Mouse (Mus musculus): ENCODE results near the gene Mre11a.

Gene Mre11a

GRCm38 (mm10) chr9:14821396-14821795, 36.9 kb downstream of the Mre11a start:
- DNase-seq (ENCODE audit: low read depth, low spot score) = no peak

DNA sequence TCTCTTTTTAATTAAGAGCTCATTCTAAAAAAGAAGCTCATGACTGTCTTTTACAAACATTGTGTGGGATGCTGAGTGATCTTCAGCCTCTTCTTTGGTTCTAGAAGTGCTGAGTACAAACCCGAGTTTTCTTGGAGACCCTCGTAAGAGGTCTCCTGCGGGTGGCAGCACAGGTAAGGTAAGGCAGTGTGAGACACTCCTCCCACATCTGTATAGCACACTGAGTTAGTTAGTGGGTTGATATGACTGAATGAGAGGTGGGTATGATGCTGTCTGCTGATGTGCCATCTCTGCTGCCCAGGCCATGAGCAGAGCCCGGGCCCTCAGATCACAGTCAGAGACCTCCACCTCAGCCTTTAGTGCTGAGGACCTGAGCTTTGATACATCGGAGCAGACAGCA, 40.4 kb downstream of the Mre11a start:
- no peak for DNase-seq (ENCODE audit: low read depth, low spot score)

- DNase-seq (ENCODE audit: low read depth, low spot score) = no peak
Observed at GRCm38 (mm10) chr9:14827875-14828274, 43.4 kb downstream of the Mre11a start.

- no peak for DNase-seq (ENCODE audit: low read depth, low spot score)
Observed at GRCm38 (mm10) chr9:14832046-14832445, 47.6 kb downstream of the Mre11a start.

DNA sequence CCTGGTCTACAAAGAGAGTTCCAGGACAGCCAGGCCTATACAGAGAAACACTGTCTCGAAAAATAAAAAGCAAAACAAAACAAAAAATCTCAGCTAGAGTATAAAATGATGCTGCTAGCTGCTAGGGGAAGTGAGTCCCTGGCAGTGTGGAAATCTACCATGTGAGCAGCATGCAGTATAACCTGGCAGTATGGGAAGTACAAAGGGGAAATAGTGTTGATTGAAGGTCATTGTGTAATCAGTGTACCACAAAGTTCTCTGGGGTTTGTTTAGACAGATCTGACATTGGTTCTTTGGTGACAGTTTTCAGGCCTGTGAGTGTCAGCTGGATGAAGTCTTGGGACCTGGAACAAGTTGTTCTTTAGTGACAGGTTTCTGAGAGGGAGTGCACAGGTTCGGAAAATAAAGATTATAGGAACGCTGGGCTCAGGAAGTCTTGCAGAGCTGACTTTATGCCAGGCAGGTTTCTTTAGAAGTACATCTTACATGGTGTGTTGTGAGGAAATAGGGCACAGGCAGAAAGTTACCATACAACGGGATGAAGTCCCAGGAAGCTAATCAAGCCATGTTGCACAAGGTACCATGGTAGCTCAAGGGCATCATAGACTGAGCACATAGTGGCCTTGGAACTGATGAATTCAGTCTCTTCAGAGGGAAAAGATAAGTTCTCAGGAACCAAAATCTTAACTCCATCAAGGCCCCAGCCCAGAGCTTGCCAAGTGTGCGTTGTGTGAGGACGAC, 51.1 kb downstream of the Mre11a start:
- no peak for DNase-seq (ENCODE audit: low read depth, low spot score)

- no peak for DNase-seq (ENCODE audit: low read depth, low spot score)
Observed at GRCm38 (mm10) chr9:14839527-14839926, 55.1 kb downstream of the Mre11a start.

DNA sequence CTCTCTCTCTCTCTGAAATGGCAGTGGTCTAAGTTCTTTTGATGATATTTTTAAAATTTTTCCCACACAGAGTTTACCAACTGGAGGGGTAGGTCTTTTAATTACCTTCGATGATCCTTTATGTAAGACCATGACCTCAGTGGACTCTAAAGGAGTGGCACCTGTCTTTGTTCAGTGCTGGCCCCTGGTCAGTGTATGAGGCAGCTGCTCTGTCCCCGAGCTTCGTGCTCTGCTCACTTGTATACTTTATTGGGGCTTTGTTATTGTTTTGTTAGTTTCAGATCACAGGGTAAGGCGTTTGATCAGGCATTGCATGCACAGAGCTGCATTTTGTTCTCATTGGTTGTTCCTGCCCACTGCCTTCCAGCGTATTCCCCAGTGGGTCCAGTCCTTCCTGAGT, 55.5 kb downstream of the Mre11a start:
- no peak for DNase-seq (ENCODE audit: low read depth, low spot score)

DNA sequence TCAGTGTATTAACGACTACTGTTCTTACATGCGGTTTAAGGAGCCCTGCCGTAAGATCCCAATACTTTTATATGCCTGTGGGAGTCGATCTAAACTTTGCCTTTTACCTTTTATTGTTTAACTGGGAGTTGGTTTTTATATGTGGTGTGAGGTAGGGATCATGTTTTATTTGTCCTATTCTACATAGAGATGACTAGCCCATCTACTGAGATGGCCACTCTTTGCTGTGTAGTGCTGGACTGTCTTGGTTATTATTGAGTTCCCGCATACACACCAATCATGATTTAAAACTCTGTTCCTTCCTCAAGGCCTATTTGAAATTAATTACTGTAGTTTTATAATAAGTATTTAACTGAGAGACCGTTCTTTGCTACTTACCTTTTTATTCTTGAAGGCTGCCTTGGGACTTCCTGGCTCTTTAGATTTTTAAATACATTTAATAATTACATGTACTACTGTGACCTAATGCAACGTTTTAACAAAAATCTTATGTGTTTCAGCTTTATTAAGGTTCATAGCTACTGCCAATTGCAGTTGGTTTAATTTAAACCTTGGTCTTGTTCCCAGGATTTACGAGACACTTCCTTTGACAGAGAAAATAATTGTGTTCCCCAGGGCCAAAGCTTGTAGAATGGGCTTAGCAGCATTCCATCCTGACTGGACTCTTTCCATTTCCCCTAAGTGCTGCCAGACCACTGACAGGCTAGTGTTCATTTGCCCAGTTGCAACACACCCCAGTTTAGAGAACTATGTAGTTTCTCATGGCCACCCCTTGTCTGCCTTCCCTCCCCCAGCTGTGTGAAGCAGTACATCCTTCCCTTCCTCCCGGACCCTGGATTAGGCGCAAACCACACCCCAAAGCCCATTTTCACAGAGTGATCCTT, 57.7 kb downstream of the Mre11a start:
- DNase-seq (ENCODE audit: low read depth, low spot score) = peak; percentile 53

GRCm38 (mm10) chr9:14843311-14843857, 58.9 kb downstream of the Mre11a start:
- DNase-seq (ENCODE audit: low read depth, low spot score) = no peak

GRCm38 (mm10) chr9:14843901-14844300, 59.4 kb downstream of the Mre11a start:
- DNase-seq (ENCODE audit: low read depth, low spot score) = no peak

- peak; percentile 85 for DNase-seq (ENCODE audit: low read depth, low spot score)
Observed at GRCm38 (mm10) chr9:14846428-14846827, 62.0 kb downstream of the Mre11a start.

- no peak for DNase-seq (ENCODE audit: low read depth, low spot score)
Observed at GRCm38 (mm10) chr9:14848267-14848935, 63.9 kb downstream of the Mre11a start.

- DNase-seq (ENCODE audit: low read depth, low spot score) = peak; percentile 73
Observed at GRCm38 (mm10) chr9:14854585-14854984, 70.1 kb downstream of the Mre11a start.

DNA sequence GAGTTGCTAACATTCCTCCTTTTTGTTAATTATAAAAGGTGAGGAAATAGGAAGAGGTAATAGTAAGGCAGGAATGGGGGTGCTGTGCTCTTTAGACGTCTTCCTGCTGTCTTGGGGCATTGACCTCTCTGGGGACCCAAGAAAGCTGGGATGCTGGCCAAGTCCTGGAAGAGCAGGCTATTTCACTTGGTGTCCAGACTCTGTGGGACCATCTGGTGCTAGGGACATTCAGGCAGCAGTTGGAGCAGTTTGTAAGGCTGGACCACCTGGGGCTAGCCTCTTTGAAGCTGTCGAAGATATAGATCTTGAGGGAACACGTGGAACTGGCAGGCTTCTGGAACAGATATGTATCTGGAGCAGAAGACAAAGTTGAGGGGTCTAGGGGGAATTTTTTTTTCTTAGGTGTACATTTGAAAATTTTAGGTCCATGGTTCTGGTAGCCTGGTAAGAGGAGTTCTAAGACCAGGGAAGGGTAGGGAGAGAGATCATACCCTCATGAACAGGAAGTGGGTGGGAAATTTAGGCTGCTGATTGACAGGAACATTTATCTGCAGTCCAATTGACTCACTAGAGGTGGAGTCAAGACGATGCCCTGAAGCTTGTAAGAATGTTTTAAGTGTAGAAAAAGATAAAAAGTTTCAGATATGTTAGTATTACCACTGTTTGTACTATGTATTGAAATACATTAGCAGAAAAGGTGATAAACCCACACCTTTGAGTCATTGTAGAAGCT, 72.6 kb downstream of the Mre11a start:
- DNase-seq (ENCODE audit: low read depth, low spot score) = no peak

DNA sequence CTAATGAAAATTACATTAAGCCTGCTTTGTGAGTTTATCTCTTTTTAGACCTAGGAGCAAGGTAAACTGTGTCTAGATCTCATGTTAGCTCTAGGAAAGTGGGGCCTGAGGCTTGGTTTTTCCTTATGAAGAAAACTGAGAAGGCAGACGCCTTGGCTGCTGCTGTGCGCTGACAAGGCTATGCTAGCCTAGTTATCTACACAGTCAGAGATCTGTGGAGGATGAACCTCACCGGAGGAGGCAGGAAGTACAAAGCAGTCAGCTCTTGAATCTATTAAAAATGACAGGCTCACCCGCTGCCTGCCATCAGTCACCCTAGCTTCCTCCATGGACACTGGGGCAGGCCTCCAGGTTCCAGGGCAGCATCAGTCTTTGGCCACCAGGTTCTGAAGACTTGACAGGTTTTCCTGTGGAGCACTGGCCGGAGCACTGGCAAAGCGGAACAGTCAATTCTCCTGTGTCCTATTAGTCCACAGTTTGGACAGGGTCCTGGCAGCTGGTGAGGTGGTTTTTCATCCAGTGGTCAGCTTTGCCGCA, 73.8 kb downstream of the Mre11a start:
- DNase-seq (ENCODE audit: low read depth, low spot score) = no peak

GRCm38 (mm10) chr9:14858782-14859181, 74.3 kb downstream of the Mre11a start:
- DNase-seq (ENCODE audit: low read depth, low spot score) = peak; percentile 63

- peak; percentile 46 for DNase-seq (ENCODE audit: low read depth, low spot score)
Observed at GRCm38 (mm10) chr9:14859868-14860639, 75.6 kb downstream of the Mre11a start, which contains the start of gene Gpr83. Gpr83 (plus strand) TSS chr9:14860210.

DNA sequence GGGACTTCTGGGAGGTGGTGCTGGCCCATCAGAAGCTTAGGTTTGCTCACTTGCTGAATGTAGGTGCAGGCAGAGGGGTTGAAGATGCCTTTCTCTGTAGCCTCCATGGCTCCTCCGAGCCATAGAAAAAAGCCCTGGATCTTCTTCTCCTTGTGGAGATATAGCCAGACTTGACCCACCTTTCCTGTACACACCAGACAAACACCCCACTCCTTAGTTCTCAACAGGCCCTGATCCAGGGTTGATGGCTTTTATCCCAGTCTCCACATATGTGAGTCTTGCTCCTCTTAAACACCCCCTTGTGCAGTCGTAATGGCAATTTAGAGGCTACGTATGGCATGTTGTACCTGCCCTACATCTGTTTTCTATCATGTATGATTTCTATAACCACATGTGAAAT, 78.7 kb downstream of the Mre11a start:
- no peak for DNase-seq (ENCODE audit: low read depth, low spot score)

DNA sequence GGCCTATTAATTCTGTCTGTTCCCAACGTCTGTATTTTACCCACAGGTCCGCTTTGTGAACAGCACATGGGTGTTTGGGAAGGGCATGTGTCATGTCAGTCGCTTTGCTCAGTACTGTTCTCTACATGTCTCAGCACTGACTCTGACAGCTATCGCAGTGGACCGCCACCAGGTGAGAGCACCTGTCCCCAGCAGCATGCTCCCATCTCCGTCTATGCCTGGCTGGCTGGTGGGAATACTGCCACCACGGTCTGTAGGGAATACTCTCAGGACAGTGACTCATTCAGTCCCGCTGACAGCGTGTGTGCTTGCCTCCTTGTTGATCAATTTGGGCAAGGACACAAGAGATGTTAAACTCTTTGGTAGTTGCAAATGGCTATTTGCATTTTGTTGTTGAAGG, 80.3 kb downstream of the Mre11a start:
- no peak for DNase-seq (ENCODE audit: low read depth, low spot score)

GRCm38 (mm10) chr9:14866957-14867356, 82.5 kb downstream of the Mre11a start:
- peak; percentile 66 for DNase-seq (ENCODE audit: low read depth, low spot score)
